Mouse (Mus musculus): ENCODE data around the gene Cdh15.
A peak's percentile ranks its signal among the peaks of the same experiment; 100 is the strongest.

Cdh15 gene

GRCm38 (mm10) chr8:122844161-122844560 is 3.6 kb upstream of the Cdh15 start:
- no peak for DNase-seq

DNA sequence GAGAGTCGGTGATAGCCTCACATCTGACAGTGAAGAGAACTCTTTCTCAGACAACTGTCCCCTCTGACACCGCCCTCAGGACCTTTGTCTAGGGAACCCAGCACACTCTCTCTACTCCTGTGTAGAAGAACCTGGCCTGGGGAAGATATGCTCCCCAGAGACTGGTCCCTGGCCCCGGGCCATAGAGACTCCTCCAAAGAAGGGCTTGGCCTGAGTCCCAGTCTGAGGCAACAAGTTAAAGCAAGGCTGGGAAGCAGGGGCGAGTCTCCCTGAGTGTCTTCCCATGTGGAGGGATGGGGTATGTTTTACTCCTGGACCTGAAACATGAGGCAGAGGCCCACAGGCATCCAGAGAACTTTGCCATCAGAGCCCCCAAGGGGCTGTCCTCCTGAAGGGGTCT is 2.1 kb upstream of the Cdh15 start:
- no peak for DNase-seq

DNA sequence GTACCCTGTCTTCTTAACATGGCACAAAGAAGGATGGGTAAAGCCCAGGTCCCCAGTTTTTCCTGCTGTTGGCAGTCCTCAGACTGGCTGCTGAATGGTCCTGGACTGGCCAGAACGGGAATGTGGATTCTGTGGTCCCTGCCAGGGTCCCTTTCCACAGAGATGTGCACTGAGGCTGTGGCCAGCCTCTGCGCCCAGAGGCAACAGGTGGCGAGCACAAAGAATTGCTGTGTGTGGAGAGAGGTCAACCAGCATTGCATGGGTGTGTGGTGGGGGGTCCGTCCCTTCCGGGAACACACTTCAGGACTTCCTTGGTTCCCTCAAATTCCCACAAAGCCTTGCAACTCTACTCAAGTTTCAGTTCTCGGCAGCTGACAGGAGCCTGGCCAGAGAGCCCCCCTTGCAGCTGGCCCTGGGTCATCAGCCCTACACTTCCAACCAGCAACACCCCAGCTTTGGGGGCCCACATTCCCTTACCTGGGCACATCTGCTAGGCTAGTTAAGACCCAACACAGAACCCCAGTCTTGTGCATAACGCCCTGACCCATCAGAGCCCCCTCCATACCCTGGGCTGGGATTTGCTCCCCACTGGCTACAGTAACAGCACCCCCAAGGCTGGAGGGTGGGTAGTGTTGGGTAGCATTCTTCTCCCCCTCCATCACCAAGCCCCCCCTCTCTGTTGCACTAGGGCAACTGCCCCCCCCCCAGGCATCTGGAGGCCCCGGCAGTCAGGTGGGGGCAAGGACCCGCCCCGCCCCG is 1.6 kb downstream of the Cdh15 start:
- DNase-seq = no peak

DNA sequence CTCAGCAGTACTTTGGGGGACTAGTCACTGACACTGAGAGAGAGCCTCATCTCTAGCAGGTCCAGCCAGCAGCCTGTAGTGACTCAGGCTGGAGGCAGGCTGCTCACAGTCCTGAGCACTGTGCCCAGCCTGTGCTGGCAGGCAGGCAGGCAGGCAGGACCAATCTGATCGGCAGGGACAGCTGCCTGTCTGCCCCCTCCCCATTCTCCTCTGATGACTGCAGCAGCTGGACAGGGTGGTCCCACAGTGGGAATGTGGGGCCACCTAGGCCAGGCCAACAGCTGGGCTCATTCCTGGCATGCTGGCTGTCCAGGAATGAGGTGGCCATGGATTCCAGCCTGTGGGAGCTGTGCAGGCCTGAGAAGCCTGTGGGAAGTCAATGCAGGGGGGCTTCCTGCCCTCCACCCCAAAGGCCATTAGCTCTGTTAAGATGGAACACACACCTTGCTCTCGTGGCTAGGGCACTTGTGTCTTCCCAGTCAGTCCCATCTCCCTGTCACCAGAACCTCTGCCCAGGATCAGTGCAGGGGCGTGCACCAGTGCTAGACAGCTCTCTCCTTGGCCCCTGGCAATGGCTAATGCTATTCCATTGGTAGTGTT is 3.0 kb downstream of the Cdh15 start:
- DNase-seq = no peak

DNA sequence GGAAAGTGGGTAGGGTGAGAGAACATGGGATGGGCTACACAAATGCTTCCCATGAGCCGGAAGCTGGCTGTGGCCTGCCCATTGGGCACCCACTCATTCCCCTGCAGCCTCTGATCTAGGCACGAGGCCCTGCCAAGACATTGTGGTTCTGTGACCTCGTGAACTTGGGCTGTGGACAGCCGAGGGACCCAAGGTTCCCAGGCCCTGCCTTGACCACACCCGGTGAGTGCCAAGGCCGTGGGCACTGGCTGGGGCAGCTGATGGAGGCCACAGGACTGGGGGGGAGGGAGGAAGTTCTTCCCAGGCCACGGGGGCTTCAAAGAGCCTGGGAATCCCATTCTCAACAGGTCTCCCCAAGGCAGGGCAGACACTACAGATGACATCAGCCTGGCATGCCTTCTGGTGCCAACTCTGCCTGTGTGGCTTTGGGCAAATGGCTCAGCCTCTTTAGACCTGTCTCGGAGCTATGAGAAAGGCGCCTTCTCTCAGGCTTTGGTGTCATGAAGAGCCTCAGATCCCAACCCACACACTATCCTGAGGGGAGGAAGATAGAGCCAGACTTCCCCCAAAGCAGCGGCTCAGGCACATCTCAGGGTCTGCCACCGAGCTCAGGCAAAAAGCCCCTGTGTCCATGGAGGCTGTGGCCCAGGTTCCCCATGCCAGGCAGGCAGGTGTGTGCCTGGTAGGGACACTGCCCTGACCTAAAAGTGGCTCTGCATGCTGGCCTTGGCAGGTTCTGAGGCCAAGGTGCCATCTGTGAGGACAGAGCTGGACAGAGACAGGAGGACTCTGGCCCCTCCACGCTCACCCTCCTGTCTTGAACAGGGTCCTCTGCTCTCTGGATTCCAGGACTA is 4.2 kb downstream of the Cdh15 start:
- DNase-seq = no peak

- DNase-seq = no peak
These were observed 4.8 kb downstream of the Cdh15 start for GRCm38 (mm10) chr8:122852546-122852905.

DNA sequence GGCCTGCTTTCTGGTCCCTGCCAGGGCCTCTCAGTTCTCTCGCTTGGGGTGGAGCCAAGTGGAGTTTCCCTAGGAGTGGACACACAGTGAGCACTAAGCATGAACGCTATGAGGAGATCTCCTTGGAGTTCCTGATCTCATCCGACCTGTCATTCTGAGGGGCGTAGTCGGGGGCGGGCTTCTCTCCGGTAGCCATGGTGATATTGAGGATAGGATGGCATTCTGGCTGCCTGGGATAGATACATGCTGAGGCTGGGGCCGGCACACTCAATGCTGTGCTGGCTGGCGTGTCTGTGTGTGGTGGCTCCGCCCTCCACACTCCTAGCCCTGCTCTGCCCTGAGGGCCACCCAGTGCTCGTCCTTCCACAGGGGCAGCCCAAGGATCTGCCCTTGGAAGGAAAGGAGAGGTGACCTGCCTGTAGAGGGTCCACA is 5.6 kb downstream of the Cdh15 start:
- DNase-seq = peak; percentile 61

GRCm38 (mm10) chr8:122854388-122854787 is 6.6 kb downstream of the Cdh15 start:
- DNase-seq = no peak

DNA sequence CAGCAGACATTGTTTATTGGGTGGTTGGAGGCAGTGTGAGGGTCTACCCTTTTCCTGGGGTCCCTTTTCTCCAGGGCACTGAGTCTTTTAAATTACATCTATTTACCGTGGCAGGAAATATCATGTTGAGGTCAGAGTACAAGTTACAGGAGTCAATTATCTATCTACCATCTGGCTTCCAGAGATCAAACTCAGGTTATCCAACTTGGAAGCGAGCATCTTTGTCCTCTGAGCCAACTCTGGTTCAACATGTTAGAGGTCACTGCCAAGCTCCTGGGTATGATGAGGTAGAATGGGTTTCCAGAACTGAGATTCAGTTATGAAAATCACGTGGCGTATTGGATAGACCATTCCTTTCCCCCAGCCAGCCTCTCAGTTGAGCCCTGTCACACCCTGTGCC is 7.4 kb downstream of the Cdh15 start:
- no peak for DNase-seq

GRCm38 (mm10) chr8:122856288-122856687 is 8.5 kb downstream of the Cdh15 start:
- DNase-seq = no peak

DNA sequence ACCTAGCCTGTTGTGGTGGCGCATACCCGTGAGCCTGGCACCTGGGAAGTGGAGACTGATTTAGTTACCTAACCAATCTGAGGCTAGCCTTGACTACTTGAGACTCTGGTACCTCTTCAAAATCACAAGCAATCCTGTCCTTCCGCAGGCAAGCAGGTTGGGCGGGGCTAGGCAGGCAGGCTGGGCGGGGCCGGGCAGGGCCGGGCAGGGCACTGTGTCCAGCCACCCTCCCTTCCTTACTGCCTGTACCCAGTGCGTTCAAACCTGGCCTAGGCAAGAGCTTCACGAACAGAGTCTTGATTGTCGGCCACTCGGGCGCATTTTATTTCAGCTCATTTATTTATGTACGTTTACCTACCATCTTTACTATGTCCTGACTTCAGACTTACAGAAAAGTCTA is 12.1 kb downstream of the Cdh15 start:
- no peak for DNase-seq

GRCm38 (mm10) chr8:122864719-122865129 is 17.0 kb downstream of the Cdh15 start:
- no peak for DNase-seq

DNA sequence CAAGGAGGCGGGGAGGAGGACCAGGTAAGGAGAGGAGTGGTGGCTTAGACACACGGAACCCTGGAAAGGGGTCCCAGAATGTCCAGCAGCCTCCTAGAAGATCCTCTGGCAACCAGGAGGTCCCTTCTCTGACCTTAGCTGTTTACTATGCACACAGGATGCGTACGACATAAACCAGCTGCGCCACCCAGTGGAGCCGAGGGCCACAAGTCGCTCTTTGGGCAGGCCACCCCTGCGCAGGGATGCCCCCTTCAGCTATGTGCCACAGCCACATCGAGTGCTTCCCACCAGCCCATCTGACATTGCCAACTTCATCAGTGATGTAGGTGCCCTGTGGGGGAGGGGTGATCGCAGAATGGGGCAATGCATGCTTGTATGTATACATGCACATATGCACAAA is 17.7 kb downstream of the Cdh15 start:
- peak; percentile 49 for DNase-seq

- DNase-seq = no peak
These were observed 18.5 kb downstream of the Cdh15 start for GRCm38 (mm10) chr8:122866231-122866630.

GRCm38 (mm10) chr8:122867982-122868381 is 20.2 kb downstream of the Cdh15 start:
- DNase-seq = no peak

- peak; percentile 55 for DNase-seq
These were observed 22.7 kb downstream of the Cdh15 start for GRCm38 (mm10) chr8:122870377-122870863.

- DNase-seq = no peak
These were observed 23.9 kb downstream of the Cdh15 start for GRCm38 (mm10) chr8:122871663-122872062.

DNA sequence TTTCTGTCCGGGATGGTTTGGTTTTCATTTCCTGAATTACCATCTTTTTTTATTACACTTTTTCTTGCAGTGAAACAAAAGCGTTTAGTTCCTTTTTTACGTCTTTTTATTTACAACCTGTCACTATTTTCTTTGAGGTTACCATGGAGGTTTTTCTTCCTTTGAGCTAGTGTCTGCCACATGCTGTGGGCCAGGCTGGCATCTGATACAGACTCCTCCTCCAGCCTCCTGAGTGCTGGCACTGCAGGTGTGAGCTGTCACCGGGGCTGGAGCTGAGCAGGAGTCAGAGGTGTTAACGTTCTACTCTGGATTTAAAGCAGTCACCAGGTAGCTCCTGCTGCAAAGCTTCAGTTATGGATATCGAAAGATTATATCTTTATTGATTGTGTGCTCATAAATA is 25.4 kb downstream of the Cdh15 start:
- no peak for DNase-seq

GRCm38 (mm10) chr8:122875186-122875585 is 27.4 kb downstream of the Cdh15 start:
- peak; percentile 54 for DNase-seq

DNA sequence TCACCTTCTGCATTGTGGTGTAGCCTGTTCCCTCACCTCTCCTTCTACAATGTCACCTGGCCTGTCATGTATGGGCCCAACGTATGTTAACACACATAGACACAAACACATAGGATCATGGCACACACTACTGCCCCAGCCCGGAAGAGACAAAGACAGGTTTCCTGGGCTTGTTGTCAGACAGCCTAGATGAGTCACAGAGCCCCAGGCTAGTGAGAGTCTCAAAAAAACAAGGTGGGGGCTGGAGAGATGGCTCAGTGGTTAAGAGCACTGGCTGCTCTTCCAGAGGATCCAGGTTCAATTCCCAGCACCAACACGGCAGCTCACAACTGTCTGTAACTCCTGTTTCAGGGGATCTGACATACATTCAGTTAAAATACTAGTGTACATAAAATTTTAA is 30.5 kb downstream of the Cdh15 start:
- no peak for DNase-seq

DNA sequence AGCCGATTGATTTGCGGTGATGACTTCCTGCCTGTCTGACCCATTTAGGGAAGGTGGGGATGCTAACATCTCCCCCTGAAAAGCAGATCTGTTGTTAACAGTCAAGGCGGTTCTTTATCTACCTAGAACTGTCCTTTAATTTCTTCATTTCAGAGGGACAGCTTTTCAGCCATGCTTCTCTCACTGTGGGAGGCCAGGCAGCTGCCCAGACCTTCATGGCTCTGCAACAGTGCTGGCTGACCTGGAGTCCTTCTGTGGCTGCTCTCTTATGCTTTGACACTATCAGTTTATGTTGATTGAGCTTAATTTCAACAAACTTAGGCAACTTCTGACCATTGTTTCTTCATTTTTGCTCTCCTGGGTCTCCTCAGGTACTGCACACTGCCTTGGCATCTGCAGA is 32.5 kb downstream of the Cdh15 start:
- DNase-seq = no peak

DNA sequence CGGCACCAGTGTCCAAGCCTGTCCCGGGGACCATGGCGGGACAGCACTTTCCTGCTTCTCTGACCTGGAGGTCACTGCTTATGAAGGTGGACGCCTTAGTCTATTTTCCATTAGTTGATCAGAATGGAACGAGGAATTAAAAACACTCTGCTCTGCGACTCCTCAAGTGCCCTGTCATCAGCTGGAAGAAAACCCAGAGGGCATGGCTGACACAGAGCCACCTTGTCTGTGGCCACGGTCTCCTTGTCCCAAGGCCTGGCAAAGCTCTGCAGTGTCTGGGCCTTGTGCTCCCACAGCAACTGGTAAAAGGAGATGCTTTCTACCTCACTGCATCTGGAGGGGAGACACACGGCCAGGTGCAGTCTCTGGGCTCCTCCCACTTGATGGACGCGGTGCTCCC is 35.9 kb downstream of the Cdh15 start:
- DNase-seq = no peak

GRCm38 (mm10) chr8:122891440-122891839 is 43.7 kb downstream of the Cdh15 start:
- no peak for DNase-seq

DNA sequence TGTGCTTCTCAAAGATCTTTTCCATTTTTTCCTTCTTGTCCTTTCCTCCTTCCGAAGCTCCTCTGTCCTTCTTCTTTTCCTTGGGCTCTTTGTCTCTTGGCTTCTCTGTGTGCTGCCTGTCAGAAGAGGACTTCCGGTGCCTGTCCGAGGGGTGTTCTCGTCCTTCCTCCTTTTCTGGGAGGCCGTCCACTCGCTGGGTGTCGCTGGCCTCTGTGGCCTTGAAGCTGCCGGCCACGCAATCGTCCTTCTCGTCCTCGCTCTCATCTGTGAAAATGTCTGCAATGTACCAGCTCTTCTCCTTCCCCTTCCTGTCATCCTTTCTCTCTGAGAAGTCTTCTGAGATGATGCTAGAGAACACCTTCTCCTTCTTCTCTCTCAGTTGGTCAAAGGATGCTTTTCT is 45.7 kb downstream of the Cdh15 start:
- no peak for DNase-seq

Measured in embryo, embryonic 11 days (tissue).